Mouse (Mus musculus): ENCODE data around the gene Slc35a3. TPM values are rescaled to one million over a fixed set of nuclear protein-coding genes. Genes with fewer than 3 reads are reported as not detected.
A peak's percentile ranks its signal among the peaks of the same experiment; 100 is the strongest.
"Not testable (repeated sequence)": the region's sequence is repeated elsewhere in the genome, so short reads cannot be mapped to it uniquely, and the experiment has no call there.

The Slc35a3 gene
- polyA plus RNA-seq (2014; fragmentation: Nextera tagmentation; extraction: Ambion mirVana), result 9.0 and 15.9 TPM in 2 replicates

- H3K36me3 ChIP-seq (ENCODE audit: control insufficient read depth, insufficient read depth, low read length), result no peaks in the 10 kb centered on the region
- under 1% methylated on average over 8 of the region's 8 CpGs for WGBS
- peak within 1 kb of the TSS; percentile 79 for H3K4me2 ChIP-seq (replicated peaks; ENCODE audit: low read depth, low read length)
- 0 out of 2 replicates have a peak, but pooled peaks cover 9% of the 10 kb centered on the region for H3K4me1 ChIP-seq (ENCODE audit: control insufficient read depth, insufficient read depth, low read length)
- H3K9me3 ChIP-seq (ENCODE audit: control insufficient read depth, low read length), result no peaks in the 10 kb centered on the region
- H3K9ac ChIP-seq (ENCODE audit: low read depth, low read length), result peak within 1 kb of the TSS; percentile 97
- peak; percentile 28; the same call in 1 of the 2 replicates for ATAC-seq (ENCODE audit: low FRiP score, low TSS enrichment)
- H3K4me3 ChIP-seq (ENCODE audit: low read length), result peak within 1 kb of the TSS; percentile 98
- H3K27ac ChIP-seq (ENCODE audit: low read depth, low read length), result peak within 1 kb of the TSS; percentile 65; the same call in 1 of the 2 replicates
- H3K27me3 ChIP-seq (ENCODE audit: control insufficient read depth, insufficient read depth, low read length), result no peaks in the 10 kb centered on the region
These were observed at the start of gene Slc35a3 for GRCm38 (mm10) chr3:116712436-116712881. Gene Slc35a3, minus strand, starts transcription at chr3:116712831.

- Histone ChIP-seq H3K4me2 (replicated peaks; ENCODE audit: low read depth, low read length) (no peak overlapping the region), H3K9ac (ENCODE audit: low read depth, low read length) (no peak overlapping the region), H3K27ac (ENCODE audit: low read depth, low read length) (no peak overlapping the region), H3K9me3 (ENCODE audit: control insufficient read depth, low read length) (no peaks in the 10 kb centered on the region), H3K4me1 (ENCODE audit: control insufficient read depth, insufficient read depth, low read length) (no peaks in the 10 kb centered on the region), H3K27me3 (ENCODE audit: control insufficient read depth, insufficient read depth, low read length) (no peaks in the 10 kb centered on the region), H3K4me3 (ENCODE audit: low read length) (no peak overlapping the region), H3K36me3 (ENCODE audit: control insufficient read depth, insufficient read depth, low read length) (peaks cover 25% of the 10 kb centered on the region)
- 95% methylated on average over 8 of the region's 8 CpGs for WGBS
- ATAC-seq (ENCODE audit: low FRiP score, low TSS enrichment), result no peak
These were observed 40.2 kb upstream of the Slc35a3 start for GRCm38 (mm10) chr3:116752818-116753217.

GRCm38 (mm10) chr3:116751191-116751860, 38.7 kb upstream of the Slc35a3 start:
- Histone ChIP-seq H3K4me2 (replicated peaks; ENCODE audit: low read depth, low read length) (no peak overlapping the region), H3K36me3 (ENCODE audit: control insufficient read depth, insufficient read depth, low read length) (peaks cover 14% of the 10 kb centered on the region)
- no peak for ATAC-seq (ENCODE audit: low FRiP score, low TSS enrichment)

GRCm38 (mm10) chr3:116748391-116749170, 36.0 kb upstream of the Slc35a3 start:
- WGBS, result 59% methylated on average over 8 of the region's 8 CpGs
- Histone ChIP-seq H3K27me3 (ENCODE audit: control insufficient read depth, insufficient read depth, low read length) (no peaks in the 10 kb centered on the region), H3K4me3 (ENCODE audit: low read length) (no peak overlapping the region), H3K4me2 (replicated peaks; ENCODE audit: low read depth, low read length) (no peak overlapping the region), H3K9ac (ENCODE audit: low read depth, low read length) (no peak overlapping the region), H3K36me3 (ENCODE audit: control insufficient read depth, insufficient read depth, low read length) (peaks cover 4% of the 10 kb centered on the region), H3K27ac (ENCODE audit: low read depth, low read length) (no peak overlapping the region), H3K9me3 (ENCODE audit: control insufficient read depth, low read length) (no peaks in the 10 kb centered on the region), H3K4me1 (ENCODE audit: control insufficient read depth, insufficient read depth, low read length) (no peaks in the 10 kb centered on the region)
- ATAC-seq (ENCODE audit: low FRiP score, low TSS enrichment), result peak; percentile 50; the same call in 1 of the 2 replicates

More at GRCm38 (mm10) chr3:116751191-116751860, 38.7 kb upstream of the Slc35a3 start:
- no peak overlapping the region for H3K4me3 ChIP-seq (ENCODE audit: low read length)
- no peaks in the 10 kb centered on the region for H3K9me3 ChIP-seq (ENCODE audit: control insufficient read depth, low read length)
- no peaks in the 10 kb centered on the region for H3K4me1 ChIP-seq (ENCODE audit: control insufficient read depth, insufficient read depth, low read length)
- 89% methylated on average over 4 of the region's 4 CpGs for WGBS
- no peaks in the 10 kb centered on the region for H3K27me3 ChIP-seq (ENCODE audit: control insufficient read depth, insufficient read depth, low read length)
- H3K9ac ChIP-seq (ENCODE audit: low read depth, low read length), result no peak overlapping the region
- no peak overlapping the region for H3K27ac ChIP-seq (ENCODE audit: low read depth, low read length)

GRCm38 (mm10) chr3:116747648-116748047, 35.0 kb upstream of the Slc35a3 start:
- not testable (repeated sequence) for H3K27me3 ChIP-seq (ENCODE audit: control insufficient read depth, insufficient read depth, low read length); H3K4me1 ChIP-seq (ENCODE audit: control insufficient read depth, insufficient read depth, low read length); ATAC-seq (ENCODE audit: low FRiP score, low TSS enrichment); H3K4me2 ChIP-seq (replicated peaks; ENCODE audit: low read depth, low read length); H3K36me3 ChIP-seq (ENCODE audit: control insufficient read depth, insufficient read depth, low read length); H3K9ac ChIP-seq (ENCODE audit: low read depth, low read length); H3K4me3 ChIP-seq (ENCODE audit: low read length); H3K27ac ChIP-seq (ENCODE audit: low read depth, low read length); H3K9me3 ChIP-seq (ENCODE audit: control insufficient read depth, low read length)
- WGBS, result 90% methylated on average over 7 of the region's 7 CpGs

- Histone ChIP-seq H3K4me2 (replicated peaks; ENCODE audit: low read depth, low read length) (no peak overlapping the region), H3K9me3 (ENCODE audit: control insufficient read depth, low read length) (no peaks in the 10 kb centered on the region), H3K36me3 (ENCODE audit: control insufficient read depth, insufficient read depth, low read length) (no peaks in the 10 kb centered on the region; the same call in 1 of the 2 replicates), H3K4me1 (ENCODE audit: control insufficient read depth, insufficient read depth, low read length) (no peaks in the 10 kb centered on the region), H3K27ac (ENCODE audit: low read depth, low read length) (no peak overlapping the region), H3K4me3 (ENCODE audit: low read length) (no peak overlapping the region), H3K9ac (ENCODE audit: low read depth, low read length) (no peak overlapping the region), H3K27me3 (ENCODE audit: control insufficient read depth, insufficient read depth, low read length) (no peaks in the 10 kb centered on the region)
- WGBS, result 72% methylated on average over 9 of the region's 9 CpGs
- ATAC-seq (ENCODE audit: low FRiP score, low TSS enrichment), result no peak
These were observed 28.3 kb upstream of the Slc35a3 start for GRCm38 (mm10) chr3:116740963-116741362.

GRCm38 (mm10) chr3:116740106-116740505, 27.5 kb upstream of the Slc35a3 start:
- WGBS, result 46% methylated on average over 5 of the region's 5 CpGs
- no peak overlapping the region for H3K27ac ChIP-seq (ENCODE audit: low read depth, low read length)
- H3K4me2 ChIP-seq (replicated peaks; ENCODE audit: low read depth, low read length), result no peak overlapping the region

GRCm38 (mm10) chr3:116737326-116737731, 24.7 kb upstream of the Slc35a3 start:
- no peak overlapping the region for H3K27ac ChIP-seq (ENCODE audit: low read depth, low read length)
- no peaks in the 10 kb centered on the region for H3K9me3 ChIP-seq (ENCODE audit: control insufficient read depth, low read length)
- H3K4me1 ChIP-seq (ENCODE audit: control insufficient read depth, insufficient read depth, low read length), result no peaks in the 10 kb centered on the region
- no peaks in the 10 kb centered on the region for H3K27me3 ChIP-seq (ENCODE audit: control insufficient read depth, insufficient read depth, low read length)
- 79% methylated on average over 8 of the region's 8 CpGs for WGBS
- no peaks in the 10 kb centered on the region for H3K36me3 ChIP-seq (ENCODE audit: control insufficient read depth, insufficient read depth, low read length)
- no peak overlapping the region for H3K9ac ChIP-seq (ENCODE audit: low read depth, low read length)
- H3K4me3 ChIP-seq (ENCODE audit: low read length), result no peak overlapping the region
- no peak overlapping the region for H3K4me2 ChIP-seq (replicated peaks; ENCODE audit: low read depth, low read length)
- no peak for ATAC-seq (ENCODE audit: low FRiP score, low TSS enrichment)

More at GRCm38 (mm10) chr3:116740106-116740505, 27.5 kb upstream of the Slc35a3 start:
- H3K9me3 ChIP-seq (ENCODE audit: control insufficient read depth, low read length), result no peaks in the 10 kb centered on the region
- H3K4me3 ChIP-seq (ENCODE audit: low read length), result no peak overlapping the region
- no peaks in the 10 kb centered on the region for H3K4me1 ChIP-seq (ENCODE audit: control insufficient read depth, insufficient read depth, low read length)
- H3K36me3 ChIP-seq (ENCODE audit: control insufficient read depth, insufficient read depth, low read length), result no peaks in the 10 kb centered on the region; the same call in 1 of the 2 replicates
- no peak overlapping the region for H3K9ac ChIP-seq (ENCODE audit: low read depth, low read length)
- H3K27me3 ChIP-seq (ENCODE audit: control insufficient read depth, insufficient read depth, low read length), result no peaks in the 10 kb centered on the region
- ATAC-seq (ENCODE audit: low FRiP score, low TSS enrichment), result peak; percentile 48; the same call in 1 of the 2 replicates

All from kidney, embryonic 14.5 days (tissue).